Mouse (Mus musculus) liver, postnatal 0 days (tissue): ENCODE results near the gene Hcn3.

Experiments
- CTCF ChIP-seq: sonication (generic); IDR thresholded peaks from 2 replicates; pipeline ENCODE4 v1.5.1; 2016; ENCODE audit warnings: antibody characterized with exemption, low read depth
- EP300 ChIP-seq: IDR thresholded peaks from 2 replicates; pipeline ENCODE4 v1.6.1; 2016; ENCODE audit warnings: antibody characterized with exemption, low read depth, mild to moderate bottlenecking

DNA sequence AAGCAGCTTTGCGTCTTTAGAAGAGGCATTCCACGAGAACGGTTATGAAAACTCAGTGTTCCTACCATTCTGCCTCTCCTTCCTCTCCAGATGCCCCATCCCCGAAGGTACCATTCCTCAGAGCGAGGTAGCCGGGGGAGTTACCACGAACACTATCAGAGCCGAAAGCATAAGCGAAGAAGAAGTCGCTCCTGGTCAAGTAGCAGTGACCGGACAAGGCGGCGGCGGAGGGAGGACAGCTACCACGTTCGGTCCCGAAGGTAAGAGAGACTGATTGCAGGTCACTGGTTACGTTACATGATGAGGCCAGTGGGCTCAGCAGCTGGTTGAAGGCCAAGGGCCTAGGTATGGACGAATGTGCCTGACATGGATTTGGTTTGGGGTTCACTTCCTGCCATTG lies 6.9 kb upstream of the Hcn3 start:
- no peak for TF ChIP-seq CTCF
- no peak for TF ChIP-seq EP300
